Mouse (Mus musculus) frontal cortex, postnatal 25 days (tissue): ENCODE results near the gene Ap1g1.
"Not testable (repeated sequence)": the region's sequence is repeated elsewhere in the genome, so short reads cannot be mapped to it uniquely, and the experiment has no call there.

ENCODE experiments used
- DNase-seq, 2 experiments: peaks; one replicate each; pipeline ENCODE4 v3.0.0; 2022; ENCODE audit warnings: low spot score in 2 of 2

Gene Ap1g1

GRCm38 (mm10) chr8:109778280-109778977 is at the start of gene Ap1g1:
Gene Ap1g1 (plus strand): TSS chr8:109778554.
- DNase-seq: peak; percentile 90 to 95

- DNase-seq: no peak
Observed at GRCm38 (mm10) chr8:109731012-109731411, 47.3 kb upstream of the Ap1g1 start.

GRCm38 (mm10) chr8:109734018-109734417 is 44.3 kb upstream of the Ap1g1 start:
- DNase-seq: no peak

- DNase-seq: no peak
Observed at GRCm38 (mm10) chr8:109736819-109737218, 41.5 kb upstream of the Ap1g1 start.

- peak; percentile 80 to 82 for DNase-seq
Observed at GRCm38 (mm10) chr8:109737237-109738048, 40.9 kb upstream of the Ap1g1 start, which contains the start of gene Atxn1l. Gene Atxn1l (minus strand): TSS chr8:109737739.

- no peak for DNase-seq
Observed at GRCm38 (mm10) chr8:109738049-109738380, 40.3 kb upstream of the Ap1g1 start.

- DNase-seq: no peak
Observed at GRCm38 (mm10) chr8:109747468-109748199, 30.7 kb upstream of the Ap1g1 start.

- no peak for DNase-seq
Observed at GRCm38 (mm10) chr8:109750274-109750673, 28.1 kb upstream of the Ap1g1 start.

GRCm38 (mm10) chr8:109750699-109751098 is 27.7 kb upstream of the Ap1g1 start:
- DNase-seq: no peak

GRCm38 (mm10) chr8:109751731-109752485 is 26.4 kb upstream of the Ap1g1 start:
- no peak for DNase-seq

- DNase-seq: no peak
Observed at GRCm38 (mm10) chr8:109754696-109755095, 23.7 kb upstream of the Ap1g1 start.

GRCm38 (mm10) chr8:109755554-109755953 is 22.8 kb upstream of the Ap1g1 start:
- not testable (repeated sequence) for DNase-seq

- DNase-seq: no peak
Observed at GRCm38 (mm10) chr8:109756849-109757248, 21.5 kb upstream of the Ap1g1 start.

- no peak for DNase-seq
Observed at GRCm38 (mm10) chr8:109759426-109759825, 18.9 kb upstream of the Ap1g1 start.

- no peak for DNase-seq
Observed at GRCm38 (mm10) chr8:109760221-109760620, 18.1 kb upstream of the Ap1g1 start.

- no peak for DNase-seq
Observed at GRCm38 (mm10) chr8:109764031-109764430, 14.3 kb upstream of the Ap1g1 start.

- DNase-seq: no peak
Observed at GRCm38 (mm10) chr8:109766081-109766480, 12.3 kb upstream of the Ap1g1 start.

- no peak for DNase-seq
Observed at GRCm38 (mm10) chr8:109773154-109773553, 5.2 kb upstream of the Ap1g1 start.

- DNase-seq: no peak
Observed at GRCm38 (mm10) chr8:109777851-109778250, 503 bp upstream of the Ap1g1 start.

- peak in 1 of 2 experiments; percentile 7 for DNase-seq
Observed at GRCm38 (mm10) chr8:109778993-109779421, 653 bp downstream of the Ap1g1 start.

- no peak for DNase-seq
Observed at GRCm38 (mm10) chr8:109779431-109780228, 1.3 kb downstream of the Ap1g1 start.
